Mouse (Mus musculus) erythroblast, embryonic 14.5 days (primary cell): ENCODE data around the gene Zfp943. TPM values are rescaled to one million over a fixed set of nuclear protein-coding genes. Genes with fewer than 3 reads are reported as not detected.
"Not testable (repeated sequence)": the region's sequence is repeated elsewhere in the genome, so short reads cannot be mapped to it uniquely, and the experiment has no call there.

Experiments used
- H3K27me3 ChIP-seq: 2 replicates; pipeline ENCODE4 v1.6.1; 2012; ENCODE audit warnings: inconsistent platforms; ENCODE audit not compliant: control insufficient read depth
- H3K36me3 ChIP-seq: 2 replicates; pipeline ENCODE4 v1.6.1; 2012; ENCODE audit warnings: mild to moderate bottlenecking, inconsistent platforms; ENCODE audit not compliant: control insufficient read depth
- H3K4me1 ChIP-seq: 2 replicates; pipeline ENCODE4 v1.6.1; 2012; ENCODE audit warnings: inconsistent platforms; ENCODE audit not compliant: control insufficient read depth
- H3K4me3 ChIP-seq: replicated peaks from 2 replicates; pipeline ENCODE3; 2012; ENCODE audit warnings: moderate library complexity, mild to moderate bottlenecking, inconsistent platforms
- H3K9me3 ChIP-seq: 2 replicates; pipeline ENCODE4 v1.6.1; 2012; ENCODE audit warnings: low read length, inconsistent platforms, mixed read lengths; ENCODE audit not compliant: control insufficient read depth
- GATA1 ChIP-seq: IDR thresholded peaks from 2 replicates; pipeline ENCODE4 v1.6.1; 2012; ENCODE audit warnings: low read length, inconsistent platforms, mixed read lengths
- TAL1 ChIP-seq: IDR thresholded peaks from 3 replicates; pipeline ENCODE4 v1.6.1; 2012; ENCODE audit warnings: low read length, inconsistent platforms, mixed read lengths
- polyA plus RNA-seq: library from polyadenylated mRNA; stranded (reverse); fragments of >175 nt; gene quantifications from 2 replicates; pipeline ENCODE4 v1.2.3, GENCODE M21; 2012

The Zfp943 gene
- 0.03 and 0.09 TPM in 2 replicates for polyA plus RNA-seq

GRCm38 (mm10) chr17:21962107-21962907, at the start of gene Zfp943, which contains the start of gene Zfp942:
Zfp943 (plus strand) TSS chr17:21962552.
Zfp942 (minus strand) TSS chr17:21962464.
- not testable (repeated sequence) for H3K27me3 ChIP-seq, H3K9me3 ChIP-seq, H3K36me3 ChIP-seq
- Histone ChIP-seq H3K4me1 (peaks cover 21% of the 10 kb centered on the region), H3K4me3 (peak within 1 kb of the TSS; percentile 72)

GRCm38 (mm10) chr17:21963302-21963701, 950 bp downstream of the Zfp943 start:
- no peaks in the 10 kb centered on the region for H3K9me3 ChIP-seq
- peaks cover 21% of the 10 kb centered on the region for H3K4me1 ChIP-seq
- TF ChIP-seq TAL1 (no peak), GATA1 (no peak)
- H3K27me3 ChIP-seq = no peaks in the 10 kb centered on the region
- H3K36me3 ChIP-seq = peaks cover 3% of the 10 kb centered on the region
- H3K4me3 ChIP-seq = peak overlapping the region; percentile 72

- H3K9me3 ChIP-seq, H3K4me1 ChIP-seq, H3K27me3 ChIP-seq, H3K36me3 ChIP-seq, H3K4me3 ChIP-seq: not testable (repeated sequence)
Observed at GRCm38 (mm10) chr17:22035594-22035993, 73.2 kb downstream of the Zfp943 start.

GRCm38 (mm10) chr17:22049403-22049802, 87.1 kb downstream of the Zfp943 start:
- Histone ChIP-seq H3K4me1 (no peaks in the 10 kb centered on the region), H3K27me3 (no peaks in the 10 kb centered on the region), H3K4me3 (no peak overlapping the region), H3K36me3 (no peaks in the 10 kb centered on the region), H3K9me3 (peaks cover 6% of the 10 kb centered on the region)
- no peak for TF ChIP-seq TAL1
- TF ChIP-seq GATA1 = no peak

GRCm38 (mm10) chr17:22053211-22053610, 90.9 kb downstream of the Zfp943 start:
- H3K4me3 ChIP-seq = no peak overlapping the region
- H3K36me3 ChIP-seq = no peaks in the 10 kb centered on the region
- H3K4me1 ChIP-seq = no peaks in the 10 kb centered on the region
- TF ChIP-seq TAL1 = no peak
- TF ChIP-seq GATA1 = no peak
- H3K9me3 ChIP-seq = peaks cover 6% of the 10 kb centered on the region
- H3K27me3 ChIP-seq = no peaks in the 10 kb centered on the region

GRCm38 (mm10) chr17:22081031-22081631, 118.8 kb downstream of the Zfp943 start:
- H3K36me3 ChIP-seq = no peaks in the 10 kb centered on the region
- no peaks in the 10 kb centered on the region for H3K9me3 ChIP-seq
- peaks cover 23% of the 10 kb centered on the region for H3K27me3 ChIP-seq
- no peak for TF ChIP-seq TAL1
- TF ChIP-seq GATA1 = no peak
- peak overlapping the region; percentile 19 for H3K4me3 ChIP-seq
- no peaks in the 10 kb centered on the region for H3K4me1 ChIP-seq

- H3K4me3 ChIP-seq, H3K36me3 ChIP-seq: not testable (repeated sequence)
- peaks cover 23% of the 10 kb centered on the region for H3K27me3 ChIP-seq
Observed at GRCm38 (mm10) chr17:22083224-22083623, 120.9 kb downstream of the Zfp943 start.

GRCm38 (mm10) chr17:22118770-22119169, 156.4 kb downstream of the Zfp943 start:
- no peaks in the 10 kb centered on the region for H3K4me1 ChIP-seq
- TF ChIP-seq TAL1 = no peak
- no peak for TF ChIP-seq GATA1
- H3K27me3 ChIP-seq = no peaks in the 10 kb centered on the region
- no peak overlapping the region for H3K4me3 ChIP-seq
- H3K9me3 ChIP-seq = no peaks in the 10 kb centered on the region
- no peaks in the 10 kb centered on the region for H3K36me3 ChIP-seq

More at GRCm38 (mm10) chr17:22083224-22083623, 120.9 kb downstream of the Zfp943 start:
- not testable (repeated sequence) for H3K9me3 ChIP-seq, H3K4me1 ChIP-seq

Other genes with a start within 250 kb of the Zfp943 start
- 0.07 and 0.16 TPM in 2 replicates for gene Zfp229, start 231.8 kb upstream of the Zfp943 start, polyA plus RNA-seq
- gene Zfp820, start 116.8 kb upstream of the Zfp943 start, polyA plus RNA-seq = 0.04 TPM in 1 of 2 replicates, not detected in the other
- gene Zfp995, start 52.6 kb upstream of the Zfp943 start, polyA plus RNA-seq = not detected in 2 replicates
- gene Zfp942, start 88 bp upstream of the Zfp943 start, polyA plus RNA-seq = 0.01 and 0.04 TPM in 2 replicates
- gene Zfp947, start 203.6 kb downstream of the Zfp943 start, polyA plus RNA-seq = not detected in 2 replicates